Mouse (Mus musculus) liver, postnatal 0 days (tissue): ENCODE measurements around the gene Ankrd61.

Experiments
- CTCF ChIP-seq: sonication (generic); IDR thresholded peaks from 2 replicates; pipeline ENCODE4 v1.5.1; 2016; ENCODE audit warnings: antibody characterized with exemption, low read depth
- EP300 ChIP-seq: IDR thresholded peaks from 2 replicates; pipeline ENCODE4 v1.6.1; 2016; ENCODE audit warnings: antibody characterized with exemption, low read depth, mild to moderate bottlenecking

DNA sequence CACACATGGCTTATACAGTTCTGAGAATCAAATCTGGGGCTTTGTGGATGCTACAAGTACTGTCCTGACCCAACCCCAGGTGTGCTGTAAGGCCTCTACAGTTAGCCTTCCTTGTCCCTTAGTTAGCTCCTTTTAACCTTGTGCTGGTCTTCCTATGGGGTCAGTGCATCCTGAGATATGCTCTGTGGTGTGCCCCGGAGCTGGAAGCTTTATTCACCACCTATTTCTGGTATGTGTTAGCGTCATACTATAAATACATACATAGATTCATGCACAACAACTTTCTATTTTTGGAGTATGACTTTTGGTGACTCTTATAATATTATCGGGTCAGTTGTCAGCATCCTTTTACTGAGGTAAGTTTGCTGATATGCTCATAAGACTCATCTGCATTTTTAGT, 12.2 kb downstream of the Ankrd61 start:
- TF ChIP-seq CTCF (no peak), EP300 (no peak)
